Mouse (Mus musculus) neutrophil, adult 5-6 weeks (primary cell): ENCODE results near the gene B3galt4. TPM values are rescaled to one million over a fixed set of nuclear protein-coding genes. Genes with fewer than 3 reads are reported as not detected.

Experiments
- ATAC-seq: fragments of 151-379, 151-347 bp; 2 replicates; pipeline ENCODE4 v1.8.0; 2017; ENCODE audit warnings: mild to moderate bottlenecking, moderate TSS enrichment; ENCODE audit not compliant: insufficient number of reproducible peaks, poor library complexity, low FRiP score, severe bottlenecking; ENCODE audit errors: extremely low read depth
- total RNA-seq: library from RNA; stranded (forward); fragments of 200-1000 nt; gene quantifications from 2 replicates; pipeline ENCODE4 v1.2.3, GENCODE M21; 2017

The B3galt4 gene
- total RNA-seq, 1 experiment from 2014 or later = 7.1 TPM

DNA sequence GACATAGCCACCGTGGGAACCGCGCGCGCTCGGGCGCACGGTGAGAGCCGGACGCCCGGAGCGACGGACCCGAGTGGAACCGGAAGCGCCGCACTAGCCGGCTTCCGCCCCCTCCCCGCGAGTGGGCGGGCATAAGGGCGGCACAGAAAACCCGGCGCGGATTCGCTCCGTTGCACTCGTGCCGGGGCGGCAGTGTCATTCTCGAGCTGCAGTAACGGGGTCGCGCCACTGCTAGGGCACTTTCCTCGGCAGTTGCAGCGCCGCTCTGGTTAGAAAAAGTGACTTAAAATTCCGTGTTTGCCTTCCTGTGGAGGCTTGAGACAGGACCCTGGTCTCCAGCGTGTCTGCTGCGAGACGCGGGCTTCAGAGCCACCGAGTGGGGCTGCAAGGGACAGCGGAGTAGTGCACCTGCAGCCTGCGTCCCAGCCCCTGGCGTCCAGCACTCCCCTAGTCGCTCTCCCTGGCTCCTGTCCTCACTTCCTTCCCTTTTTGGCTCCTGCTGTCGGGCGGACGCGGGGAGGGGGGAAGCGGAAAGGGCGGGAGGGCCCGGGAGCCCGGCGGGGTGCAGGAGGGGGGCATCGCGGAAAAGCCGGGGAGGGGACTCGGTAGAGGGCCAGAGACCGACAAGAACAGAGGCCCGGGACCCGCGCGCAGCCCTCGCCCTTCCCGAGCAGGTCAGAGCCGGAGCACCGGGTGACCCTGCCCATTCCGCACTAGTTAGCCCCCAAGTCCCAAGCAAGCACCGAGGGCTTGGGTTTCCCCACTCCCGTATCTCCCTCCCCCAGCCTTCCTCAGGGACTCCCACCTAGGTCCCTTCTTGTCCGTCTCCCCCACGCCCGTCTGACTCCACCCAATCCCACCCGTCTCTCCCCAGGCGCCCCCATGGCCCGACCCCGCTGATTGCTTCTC is 21.7 kb downstream of the B3galt4 start, which contains the start of gene Rgl2:
Gene Rgl2, plus strand, starts transcription at position 173 of the 909 bp plus-strand sequence.
- peak; percentile 55 for ATAC-seq

GRCm38 (mm10) chr17:33928251-33928947 is 22.9 kb downstream of the B3galt4 start:
- no peak for ATAC-seq

- no peak for ATAC-seq
Observed at GRCm38 (mm10) chr17:33926207-33926932, 24.9 kb downstream of the B3galt4 start.

DNA sequence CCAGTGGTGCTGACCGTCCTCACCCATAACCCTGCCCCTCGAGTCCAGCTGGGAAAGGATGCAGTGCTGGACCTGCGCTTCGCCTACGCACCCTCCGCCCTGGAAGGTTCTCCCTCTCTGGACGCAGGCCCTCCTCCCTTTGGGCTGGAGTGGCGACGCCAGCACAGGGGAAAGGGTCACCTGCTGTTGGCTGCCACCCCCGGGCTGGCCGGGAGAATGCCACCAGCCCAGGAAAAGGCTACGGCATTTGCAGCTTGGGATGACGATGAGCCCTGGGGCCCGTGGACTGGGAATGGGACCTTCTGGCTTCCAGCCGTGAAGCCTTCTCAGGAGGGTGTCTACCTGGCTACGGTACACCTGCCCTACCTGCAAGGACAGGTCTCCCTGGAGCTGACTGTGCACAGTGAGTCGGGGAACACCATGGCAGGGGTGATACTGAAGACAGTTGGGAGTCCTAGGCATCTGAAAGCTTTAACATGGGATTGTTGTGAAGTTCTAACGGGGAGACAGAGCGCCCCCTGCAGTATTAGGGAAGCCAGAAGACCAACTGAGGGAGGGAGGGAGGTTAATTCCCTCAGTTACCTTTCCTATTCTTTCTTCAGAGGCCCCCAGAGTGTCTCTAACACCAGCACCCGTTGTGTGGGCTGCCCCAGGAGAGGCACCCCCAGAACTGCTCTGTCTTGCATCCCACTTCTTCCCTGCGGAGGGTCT is 25.7 kb downstream of the B3galt4 start:
- ATAC-seq = no peak

DNA sequence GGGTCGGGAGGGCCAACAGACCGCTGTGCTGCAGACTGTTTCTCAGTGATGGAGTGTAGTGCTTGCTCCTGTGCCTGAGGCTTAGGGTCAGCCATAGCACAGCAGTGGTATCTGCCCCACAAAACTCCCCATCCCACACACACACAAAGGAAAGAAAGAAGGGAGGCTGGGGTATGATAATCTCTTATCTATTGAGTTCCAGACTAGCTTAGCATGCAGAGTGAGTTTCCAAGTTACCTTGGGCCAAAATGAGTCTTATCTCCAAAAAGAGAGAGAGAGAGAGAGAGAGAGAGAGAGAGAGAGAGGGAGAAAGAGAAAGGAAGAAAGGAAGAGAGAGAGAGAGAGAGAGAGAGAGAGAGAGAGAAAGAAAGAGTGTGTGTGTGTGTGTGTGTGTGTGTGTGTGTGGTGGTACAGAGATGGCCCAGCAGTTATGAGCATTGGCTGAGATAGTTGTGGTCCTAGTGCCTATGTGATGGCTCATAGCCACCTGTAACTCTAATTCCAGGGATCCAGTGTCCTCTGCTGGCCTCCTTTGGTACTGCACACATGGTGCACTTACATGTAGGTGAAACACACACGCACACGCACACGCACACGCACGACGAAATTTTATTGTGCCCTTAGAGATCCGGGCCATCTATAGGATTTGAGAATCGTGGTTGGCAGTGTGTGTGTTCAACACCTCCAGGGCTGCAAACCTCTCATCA is 26.6 kb downstream of the B3galt4 start:
- ATAC-seq = no peak

- ATAC-seq = no peak
Observed at GRCm38 (mm10) chr17:33921361-33921760, 29.9 kb downstream of the B3galt4 start.

- ATAC-seq = peak; percentile 50
Observed at GRCm38 (mm10) chr17:33920282-33921097, 30.8 kb downstream of the B3galt4 start.

DNA sequence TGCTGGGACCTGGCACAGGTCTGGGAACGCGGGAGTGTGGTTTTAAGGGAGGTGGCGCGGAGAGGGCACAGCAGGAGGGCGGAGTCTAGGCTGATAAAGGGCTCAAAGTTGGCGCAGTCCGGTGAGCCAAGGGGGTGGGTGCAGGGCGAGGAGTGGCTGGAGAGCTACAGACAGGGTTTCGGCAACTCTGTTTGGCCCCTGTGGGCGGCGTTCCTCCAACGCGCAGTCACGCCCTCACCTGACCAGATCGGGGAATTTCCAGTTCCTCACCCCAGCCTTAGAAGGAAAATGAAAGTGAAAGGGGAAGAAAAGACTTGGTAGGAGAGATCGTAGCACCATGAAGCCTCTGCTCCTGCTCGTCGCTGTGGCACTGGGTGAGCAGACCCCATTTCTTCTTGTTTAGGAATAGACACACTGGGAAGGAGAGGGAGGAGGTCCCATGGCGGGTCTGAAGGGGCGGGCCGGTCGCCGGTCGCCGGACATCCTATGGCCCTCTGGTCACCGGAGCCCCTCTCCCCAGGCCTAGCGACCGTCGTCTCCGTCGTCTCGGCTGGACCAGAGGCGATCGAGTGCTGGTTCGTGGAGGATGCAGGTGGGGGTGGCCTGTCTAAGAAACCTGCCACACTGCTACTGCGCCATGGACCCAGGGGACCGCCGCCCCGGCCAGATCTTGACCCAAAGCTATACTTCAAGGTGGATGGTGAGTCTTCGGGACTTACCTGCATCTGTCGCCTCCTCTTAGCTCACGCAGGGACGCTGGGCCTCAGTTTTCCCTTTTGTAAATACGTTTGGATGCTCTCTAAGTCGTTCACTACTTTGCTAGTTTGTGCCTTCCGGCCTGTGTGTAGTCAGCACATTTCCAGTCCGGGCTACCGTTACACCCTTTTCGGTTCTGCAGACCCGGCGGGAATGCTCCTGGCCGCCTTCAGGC is 31.7 kb downstream of the B3galt4 start:
- peak; percentile 74 for ATAC-seq

- ATAC-seq = no peak
Observed at GRCm38 (mm10) chr17:33918293-33919203, 32.7 kb downstream of the B3galt4 start.

GRCm38 (mm10) chr17:33917656-33918292 is 33.5 kb downstream of the B3galt4 start:
- ATAC-seq = no peak

DNA sequence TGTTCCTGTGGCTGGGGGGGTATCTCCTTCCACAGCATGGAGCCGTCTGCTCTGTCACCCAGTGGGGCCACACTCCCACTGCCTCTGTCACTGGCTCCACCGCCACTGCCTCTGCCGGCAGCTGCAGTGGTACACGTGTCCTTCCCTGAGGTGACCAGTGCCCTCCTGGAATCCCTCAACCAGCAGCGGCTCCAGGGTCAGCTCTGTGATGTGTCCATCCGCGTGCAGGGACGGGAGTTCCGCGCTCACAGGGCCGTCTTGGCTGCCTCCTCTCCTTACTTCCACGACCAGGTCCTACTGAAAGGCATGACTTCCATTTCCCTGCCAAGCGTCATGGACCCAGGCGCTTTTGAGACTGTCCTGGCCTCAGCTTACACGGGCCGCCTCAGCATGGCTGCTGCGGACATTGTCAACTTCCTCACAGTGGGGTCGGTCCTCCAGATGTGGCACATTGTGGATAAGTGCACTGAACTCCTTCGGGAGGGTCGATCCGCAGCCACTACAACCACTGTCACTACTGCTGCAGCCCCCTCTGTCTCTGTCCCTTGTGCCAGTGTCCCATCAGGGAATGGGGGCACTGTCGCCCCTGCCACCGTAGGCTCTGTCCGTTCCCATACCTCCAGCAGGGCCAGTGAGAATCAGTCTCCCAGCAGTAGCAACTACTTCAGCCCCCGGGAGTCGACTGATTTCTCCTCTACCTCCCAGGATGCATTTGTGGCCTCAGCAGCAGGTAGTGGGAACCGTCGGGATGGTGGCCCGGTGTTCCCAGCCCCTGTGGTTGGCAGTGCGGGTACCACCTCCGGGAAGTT is 34.2 kb downstream of the B3galt4 start:
- ATAC-seq = no peak

DNA sequence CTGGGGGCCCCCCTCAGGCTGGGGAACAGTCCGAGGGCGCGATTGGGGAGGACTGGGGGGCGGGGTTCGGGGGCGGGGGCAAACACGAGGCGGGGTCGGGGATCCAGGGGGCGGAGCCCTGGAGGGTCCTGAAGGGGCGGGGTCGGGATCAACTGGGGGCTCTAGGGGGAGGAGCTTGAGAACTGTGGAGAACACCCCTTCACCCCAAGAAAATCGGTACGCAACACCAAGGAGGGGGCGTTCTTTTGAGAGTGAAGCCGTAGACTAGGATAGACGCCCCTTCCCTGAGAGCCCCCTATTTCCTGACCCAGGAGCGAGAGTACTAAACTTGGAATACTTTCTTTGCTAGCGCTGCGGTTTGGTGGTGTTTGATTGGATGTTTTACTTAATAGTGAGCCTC is 35.0 kb downstream of the B3galt4 start:
- ATAC-seq = no peak

DNA sequence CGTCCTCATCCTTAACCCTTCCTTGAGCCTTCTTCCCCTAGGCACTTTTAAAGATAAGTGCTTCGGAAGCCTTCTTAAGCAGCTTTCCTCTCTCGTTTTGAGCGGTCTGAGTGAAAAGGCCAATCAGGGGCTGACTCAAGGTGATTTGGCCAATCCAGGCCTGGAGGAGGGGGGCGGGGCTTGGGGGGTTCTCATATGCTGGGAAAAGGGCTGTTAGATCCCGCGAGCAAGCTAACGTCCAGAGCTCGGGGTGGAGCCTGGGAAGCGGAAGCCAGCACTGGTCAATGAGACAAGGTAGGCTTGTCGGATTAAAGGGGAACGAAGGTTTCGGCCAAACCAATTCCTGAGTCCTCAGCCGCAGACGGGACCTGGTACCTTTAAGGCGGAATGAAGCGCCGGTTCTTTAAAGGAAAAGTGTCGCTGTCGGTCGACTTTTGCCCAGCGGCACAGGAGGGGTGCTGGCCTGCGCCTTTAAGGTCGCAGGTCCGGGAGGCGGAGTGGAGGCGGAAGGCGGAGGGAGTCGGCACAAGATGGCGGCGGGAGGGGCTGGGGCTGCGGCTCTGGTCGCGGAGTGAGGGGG is 35.5 kb downstream of the B3galt4 start, which contains the start of the genes Tapbp and Zbtb22:
Gene Tapbp, plus strand, starts transcription at position 229 of the 580 bp plus-strand sequence.
Gene Zbtb22, plus strand, starts transcription at position 234 of the 580 bp plus-strand sequence.
- ATAC-seq = peak; percentile 66

DNA sequence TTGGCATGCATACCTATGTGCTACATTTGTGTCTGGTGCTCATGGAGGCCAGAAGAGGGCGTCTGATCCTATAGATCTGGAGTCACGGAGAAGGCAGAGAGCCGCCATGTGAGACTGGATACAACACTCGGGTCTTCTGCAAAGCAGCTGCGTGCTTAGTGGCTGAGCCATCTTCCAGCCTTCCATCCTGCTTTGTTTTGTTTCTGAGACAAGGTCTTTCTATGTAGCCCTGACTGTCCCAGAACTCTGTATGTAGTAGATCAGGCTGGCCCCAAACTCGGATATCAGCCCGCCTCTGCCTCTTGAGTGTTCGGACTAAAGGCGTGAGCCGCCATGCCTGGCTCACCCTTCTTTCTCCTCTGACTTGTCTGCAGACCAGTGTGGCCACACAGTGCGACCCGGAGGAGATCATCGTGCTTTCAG is 36.3 kb downstream of the B3galt4 start:
- ATAC-seq = no peak
